Mouse (Mus musculus) stomach, postnatal 0 days (tissue): Measurements from ENCODE around the gene Amer2. TPM values are rescaled to one million over a fixed set of nuclear protein-coding genes. Genes with fewer than 3 reads are reported as not detected.
A peak's percentile ranks its signal among the peaks of the same experiment; 100 is the strongest.

Source experiments
- ATAC-seq: fragments of 200-750 bp; cut with Nextera tagmentation; 2 replicates; pipeline ENCODE4 v1.8.0; 2017; ENCODE audit not compliant: low FRiP score, low TSS enrichment
- DNase-seq: peaks from one replicate; pipeline ENCODE4 v3.0.0-alpha.2; 2016; ENCODE audit warnings: low spot score
- H3K27ac ChIP-seq: fragments of 300-500 bp; sonication (generic); replicated peaks from 2 replicates; pipeline ENCODE4 v1.5.1; 2014; ENCODE audit warnings: mild to moderate bottlenecking, control low read depth
- H3K27me3 ChIP-seq: fragments of 300-500 bp; sonication (generic); 2 replicates; pipeline ENCODE4 v1.6.1; 2014; ENCODE audit warnings: low read length; ENCODE audit not compliant: control insufficient read depth, insufficient read depth
- H3K36me3 ChIP-seq: fragments of 300-500 bp; sonication (generic); 2 replicates; pipeline ENCODE4 v1.6.1; 2014; ENCODE audit warnings: low read length, mixed read lengths; ENCODE audit not compliant: control insufficient read depth, insufficient read depth
- H3K4me1 ChIP-seq: fragments of 300-500 bp; sonication (generic); replicated peaks from 2 replicates; pipeline ENCODE4 v1.6.1; 2014; ENCODE audit warnings: antibody characterized with exemption; ENCODE audit not compliant: control insufficient read depth, insufficient read depth
- H3K4me2 ChIP-seq: fragments of 300-500 bp; sonication (generic); replicated peaks from 2 replicates; pipeline ENCODE4 v1.6.1; 2014; ENCODE audit warnings: low read depth, mild to moderate bottlenecking, control low read depth, moderate library complexity
- H3K4me3 ChIP-seq: fragments of 300-500 bp; sonication (generic); 2 replicates; pipeline ENCODE4 v1.5.1; 2014; ENCODE audit warnings: low read depth, low read length, control low read depth
- H3K9ac ChIP-seq: fragments of 300-500 bp; sonication (generic); 2 replicates; pipeline ENCODE4 v1.6.1; 2014; ENCODE audit warnings: mild to moderate bottlenecking, low read length, control low read depth, mixed read lengths
- H3K9me3 ChIP-seq: fragments of 300-500 bp; sonication (generic); 2 replicates; pipeline ENCODE4 v1.6.1; 2016; ENCODE audit warnings: low read length; ENCODE audit not compliant: control insufficient read depth
- CTCF ChIP-seq: IDR thresholded peaks from 2 replicates; pipeline ENCODE4 v1.5.1; 2016; ENCODE audit warnings: antibody characterized with exemption, low read depth, mild to moderate bottlenecking, moderate library complexity
- EP300 ChIP-seq: optimal IDR thresholded peaks from 2 replicates; pipeline ENCODE3; 2016; ENCODE audit warnings: antibody characterized with exemption
- WGBS: fragments of 180-500 bp; shearing (Covaris S2); extraction: QIAGEN DNeasy Blood & Tissue Kit; methylation state at CpG from one replicate; pipeline ENCODE4 v1.1.7; 2014; 5-methylcytosine and 5-hydroxymethylcytosine counted together
- polyA plus RNA-seq: library from polyadenylated mRNA; unstranded; fragments of >200 nt; fragmentation: Nextera tagmentation; extraction: Ambion mirVana; gene quantifications from 2 replicates; pipeline ENCODE4 v1.2.1, GENCODE M21; 2015

Gene Amer2
- polyA plus RNA-seq, 1 experiment from 2014 or later = 1.2 TPM

DNA sequence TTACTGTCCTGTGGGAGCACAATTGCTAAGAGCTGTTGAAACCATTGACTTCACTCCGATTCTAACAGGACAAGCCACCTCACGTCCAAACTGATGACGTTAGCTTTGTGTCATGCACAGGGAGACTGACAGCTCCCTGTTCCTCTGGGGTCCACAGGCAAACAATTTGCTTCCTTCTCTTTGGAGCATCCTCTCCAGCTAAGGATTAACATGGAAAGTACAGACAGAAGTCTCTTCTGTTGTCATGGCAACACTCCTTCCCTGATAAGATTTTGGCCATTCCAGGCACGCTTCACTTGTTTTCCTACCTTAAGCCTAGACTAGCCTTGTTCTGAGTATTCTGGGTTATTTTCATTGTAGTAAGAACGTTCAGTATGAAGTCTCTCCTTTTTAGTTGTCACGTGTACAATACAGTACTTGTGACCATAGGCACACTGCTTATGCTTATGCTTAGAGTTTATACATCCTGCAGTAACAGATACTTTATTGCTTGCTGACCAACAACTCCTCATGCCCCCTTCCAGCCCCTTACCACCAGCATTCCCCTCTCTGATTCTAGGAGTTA is 12.1 kb downstream of the Amer2 start:
- Histone ChIP-seq H3K4me3 (no peak overlapping the region), H3K27me3 (no peaks in the 10 kb centered on the region), H3K27ac (no peak overlapping the region), H3K9ac (no peak overlapping the region), H3K4me1 (no peaks in the 10 kb centered on the region), H3K9me3 (no peaks in the 10 kb centered on the region), H3K36me3 (no peaks in the 10 kb centered on the region), H3K4me2 (no peak overlapping the region)
- no peak for ATAC-seq
- no peak for DNase-seq
- 52% methylated on average over 6 of the region's 6 CpGs for WGBS
- TF ChIP-seq CTCF = no peak
- TF ChIP-seq EP300 = no peak

DNA sequence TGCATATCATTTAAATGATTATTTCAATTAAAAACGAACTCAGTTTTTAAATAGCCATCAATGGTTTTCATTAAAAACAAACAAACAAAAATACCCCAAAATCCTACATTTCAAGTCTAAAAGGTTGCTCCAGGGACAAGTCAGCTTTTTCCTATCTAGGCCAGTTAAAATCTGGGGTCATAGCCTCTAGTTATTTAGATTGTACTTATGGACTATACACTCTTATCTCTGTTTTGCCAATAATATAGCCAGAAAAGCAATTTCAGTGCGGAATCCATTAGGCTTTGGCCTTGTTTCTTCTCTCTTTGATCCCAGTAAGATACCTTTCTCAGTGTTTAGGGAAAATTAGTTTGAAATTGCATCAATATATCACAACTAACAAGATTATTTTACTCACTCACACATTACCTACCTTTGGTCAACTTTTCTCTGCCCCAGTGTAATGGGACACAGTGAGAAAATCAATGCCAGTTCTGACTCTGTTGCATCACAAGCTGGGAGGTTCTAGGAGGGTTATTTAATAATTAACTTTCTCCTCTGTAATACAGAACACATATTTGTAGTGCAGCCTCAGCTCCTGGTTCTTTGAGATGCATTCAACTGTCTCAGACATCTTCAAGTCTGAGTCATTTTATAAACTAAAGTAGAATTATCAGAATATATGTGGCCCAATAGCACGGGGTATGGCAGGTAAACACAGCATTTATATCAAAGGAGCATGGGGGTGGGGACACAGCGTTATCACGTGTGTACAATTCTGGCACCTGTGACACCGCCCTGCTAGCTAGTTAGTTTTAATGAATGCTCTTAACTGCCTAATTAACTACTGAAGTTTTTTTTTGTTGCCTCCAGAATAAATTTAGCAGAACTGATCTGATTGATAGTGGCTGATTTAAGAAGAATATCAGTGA is 13.8 kb downstream of the Amer2 start:
- Histone ChIP-seq H3K4me1 (no peaks in the 10 kb centered on the region), H3K27ac (no peak overlapping the region), H3K36me3 (no peaks in the 10 kb centered on the region), H3K27me3 (no peaks in the 10 kb centered on the region), H3K4me2 (no peak overlapping the region), H3K9me3 (no peaks in the 10 kb centered on the region), H3K4me3 (no peak overlapping the region), H3K9ac (no peak overlapping the region)
- TF ChIP-seq EP300 (no peak), CTCF (no peak)
- ATAC-seq (peak; percentile 82), DNase-seq (peak; percentile 36)
- WGBS = 57% methylated on average over 6 of the region's 6 CpGs

DNA sequence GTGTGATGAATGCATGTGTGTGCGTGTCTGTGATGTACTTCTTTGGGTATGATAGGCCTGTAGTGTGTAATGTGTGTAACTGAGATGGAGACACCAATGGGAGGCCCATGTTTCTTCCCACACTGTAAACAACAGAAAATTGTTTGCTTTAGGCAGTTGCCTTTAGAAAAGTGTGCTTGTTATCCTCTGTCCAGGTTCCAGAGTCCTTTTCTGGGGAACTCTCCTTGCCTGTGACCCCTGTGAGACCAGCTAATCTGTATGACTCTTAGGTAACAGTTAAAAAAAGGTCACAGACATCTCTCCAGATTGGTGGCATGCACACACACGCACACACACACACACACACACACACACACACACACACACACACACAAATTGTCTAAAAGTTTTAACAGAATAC is 15.3 kb downstream of the Amer2 start:
- H3K9ac ChIP-seq = no peak overlapping the region
- TF ChIP-seq EP300 = no peak
- TF ChIP-seq CTCF = no peak
- no peaks in the 10 kb centered on the region for H3K4me1 ChIP-seq
- no peaks in the 10 kb centered on the region for H3K36me3 ChIP-seq
- no peaks in the 10 kb centered on the region for H3K27me3 ChIP-seq
- 76% methylated on average over 2 of the region's 2 CpGs for WGBS
- H3K9me3 ChIP-seq = no peaks in the 10 kb centered on the region
- no peak overlapping the region for H3K4me3 ChIP-seq
- ATAC-seq (no peak), DNase-seq (no peak)
- no peak overlapping the region for H3K4me2 ChIP-seq
- H3K27ac ChIP-seq = no peak overlapping the region

DNA sequence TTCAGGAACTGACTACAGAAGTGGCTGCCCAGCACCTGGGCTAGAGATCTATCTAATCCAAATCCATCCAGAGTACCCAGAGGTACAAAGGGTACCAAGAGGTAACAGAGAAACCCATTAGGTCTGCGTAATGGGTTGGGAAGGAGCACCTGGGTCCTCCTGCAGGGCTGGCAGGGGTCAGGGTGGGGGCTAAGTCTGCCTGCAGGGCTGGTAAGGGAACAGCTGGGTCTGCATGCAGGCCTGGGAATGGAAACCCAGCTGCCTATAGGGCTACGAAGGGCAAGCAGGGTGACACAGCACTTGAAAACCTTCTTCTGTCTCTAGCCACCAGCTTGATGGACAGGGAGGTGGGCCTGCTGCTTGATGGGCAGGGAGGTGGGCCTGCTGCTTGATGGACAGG is 19.1 kb downstream of the Amer2 start:
- no peaks in the 10 kb centered on the region for H3K9me3 ChIP-seq
- no peak overlapping the region for H3K9ac ChIP-seq
- TF ChIP-seq CTCF = no peak
- no peak for TF ChIP-seq EP300
- no peak for DNase-seq
- no peaks in the 10 kb centered on the region for H3K36me3 ChIP-seq
- 74% methylated on average over 2 of the region's 2 CpGs for WGBS
- no peak overlapping the region for H3K4me2 ChIP-seq
- H3K27me3 ChIP-seq = no peaks in the 10 kb centered on the region
- ATAC-seq = no peak
- H3K27ac ChIP-seq = no peak overlapping the region
- no peaks in the 10 kb centered on the region for H3K4me1 ChIP-seq
- H3K4me3 ChIP-seq = no peak overlapping the region

GRCm38 (mm10) chr14:60397321-60397720 is 24.3 kb downstream of the Amer2 start:
- ATAC-seq (no peak), DNase-seq (no peak)
- Histone ChIP-seq H3K4me2 (no peak overlapping the region), H3K4me3 (no peak overlapping the region), H3K9ac (no peak overlapping the region), H3K27ac (no peak overlapping the region), H3K36me3 (no peaks in the 10 kb centered on the region), H3K9me3 (no peaks in the 10 kb centered on the region), H3K4me1 (no peaks in the 10 kb centered on the region), H3K27me3 (no peaks in the 10 kb centered on the region)
- no peak for TF ChIP-seq EP300
- no peak for TF ChIP-seq CTCF
- 66% methylated on average over 4 of the region's 4 CpGs for WGBS

DNA sequence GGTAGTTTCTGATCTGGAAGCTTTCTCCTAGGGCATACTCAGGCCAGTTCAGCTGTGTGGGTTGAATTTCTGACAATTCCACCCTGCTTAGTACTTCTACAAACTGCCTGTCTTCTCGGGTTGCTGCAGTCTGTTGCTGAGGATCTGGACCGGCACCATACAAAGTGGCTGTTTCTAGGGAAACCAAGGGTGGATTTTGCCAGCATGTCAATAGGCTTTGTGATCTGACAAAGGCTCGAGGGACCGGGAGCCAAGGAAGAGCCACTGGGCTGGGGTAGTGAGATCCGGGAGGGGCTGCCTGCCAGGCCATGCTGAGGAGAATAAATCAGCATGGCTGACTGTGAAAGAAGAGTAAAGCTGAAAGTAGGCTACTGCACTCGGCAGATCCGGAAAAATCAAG is 25.8 kb downstream of the Amer2 start:
- H3K9ac ChIP-seq = no peak overlapping the region
- no peak for ATAC-seq
- H3K27me3 ChIP-seq = no peaks in the 10 kb centered on the region
- WGBS = 34% methylated on average over 7 of the region's 7 CpGs
- H3K4me3 ChIP-seq = no peak overlapping the region
- no peak overlapping the region for H3K4me2 ChIP-seq
- no peak for DNase-seq
- no peaks in the 10 kb centered on the region for H3K36me3 ChIP-seq
- H3K4me1 ChIP-seq = no peaks in the 10 kb centered on the region
- no peak overlapping the region for H3K27ac ChIP-seq
- TF ChIP-seq CTCF (no peak), EP300 (no peak)
- no peaks in the 10 kb centered on the region for H3K9me3 ChIP-seq
